Mouse (Mus musculus): ENCODE data around the gene Gm1123. TPM values are rescaled to one million over a fixed set of nuclear protein-coding genes. Genes with fewer than 3 reads are reported as not detected.

Gene Gm1123
- total RNA-seq, 2 experiments from 2014 or later, result not detected

DNA sequence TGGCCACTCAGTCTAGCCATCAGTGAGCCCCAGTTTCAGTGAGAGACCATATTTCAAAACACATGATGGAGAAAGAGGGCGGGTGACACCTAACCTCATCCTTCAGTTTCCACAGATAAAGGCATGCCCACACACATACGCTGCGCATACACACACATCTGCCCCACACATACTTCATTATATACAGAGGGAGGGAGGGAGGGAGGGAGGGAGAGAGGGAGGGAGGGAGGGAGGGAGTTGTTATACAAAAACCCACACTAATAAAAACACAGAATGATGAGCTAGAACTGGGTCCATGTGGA, 25.7 kb downstream of the Gm1123 start:
- no peak for DNase-seq
- intact Hi-C loops (cut with DNase I), result no loop called here

DNA sequence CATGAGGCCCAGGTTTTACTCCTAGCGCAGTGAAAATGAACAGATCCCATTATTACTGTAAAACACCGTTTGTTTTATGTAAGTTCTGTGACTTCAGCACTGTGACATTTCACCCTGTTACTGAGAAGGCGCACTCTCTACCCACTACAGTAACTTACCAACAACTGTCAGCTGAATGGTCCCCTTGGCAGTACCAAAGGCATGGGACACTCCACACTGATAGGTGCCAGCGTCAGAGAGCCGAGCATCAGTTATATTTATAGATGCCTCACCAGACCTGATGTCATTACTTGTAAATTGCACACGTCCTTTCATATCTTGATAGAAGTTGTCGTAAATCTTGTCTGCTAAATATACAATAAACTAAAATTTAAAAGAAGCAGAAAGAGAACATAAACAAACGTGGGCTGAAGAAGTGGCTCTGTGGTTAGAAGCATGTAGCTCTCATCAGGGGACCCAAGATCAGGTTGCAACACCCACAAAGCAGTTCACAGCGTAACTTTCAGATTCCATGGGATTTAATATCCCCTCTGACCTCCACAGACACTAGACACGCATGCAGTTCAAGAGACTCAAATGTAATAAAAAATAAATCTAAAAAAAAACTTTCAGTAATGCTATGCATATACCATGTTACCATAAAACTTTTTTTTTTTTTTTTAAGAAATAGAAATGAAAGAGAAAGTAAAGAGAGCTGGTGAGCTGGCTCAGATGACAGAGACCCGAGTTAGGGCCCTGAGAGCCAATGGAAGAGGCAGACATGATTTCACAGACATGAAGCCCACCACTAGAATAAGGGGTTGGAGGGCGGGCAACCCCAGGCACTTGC, 26.2 kb downstream of the Gm1123 start:
- intact Hi-C loops (cut with DNase I), result no loop called here
- DNase-seq, result no peak

DNA sequence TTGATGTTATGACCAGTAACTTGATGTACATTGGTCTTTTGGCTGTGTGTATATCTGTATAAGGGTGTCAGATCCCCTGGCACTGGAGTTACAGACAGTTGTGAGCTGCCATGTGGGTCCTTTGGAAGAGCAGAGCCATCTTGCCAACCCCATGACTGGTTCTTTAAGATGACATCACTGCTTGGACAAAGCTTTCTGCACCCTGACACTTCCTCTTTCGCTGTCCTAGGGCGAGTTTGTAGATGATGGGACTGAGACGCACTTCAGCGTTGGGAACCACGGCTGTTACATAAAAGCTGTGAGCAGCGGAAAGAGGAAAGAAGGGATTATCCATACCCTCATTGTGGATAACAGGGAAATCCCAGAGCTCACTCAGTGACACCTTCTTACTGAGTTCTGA, 34.2 kb downstream of the Gm1123 start:
- intact Hi-C loops (cut with DNase I), result no loop called here

DNA sequence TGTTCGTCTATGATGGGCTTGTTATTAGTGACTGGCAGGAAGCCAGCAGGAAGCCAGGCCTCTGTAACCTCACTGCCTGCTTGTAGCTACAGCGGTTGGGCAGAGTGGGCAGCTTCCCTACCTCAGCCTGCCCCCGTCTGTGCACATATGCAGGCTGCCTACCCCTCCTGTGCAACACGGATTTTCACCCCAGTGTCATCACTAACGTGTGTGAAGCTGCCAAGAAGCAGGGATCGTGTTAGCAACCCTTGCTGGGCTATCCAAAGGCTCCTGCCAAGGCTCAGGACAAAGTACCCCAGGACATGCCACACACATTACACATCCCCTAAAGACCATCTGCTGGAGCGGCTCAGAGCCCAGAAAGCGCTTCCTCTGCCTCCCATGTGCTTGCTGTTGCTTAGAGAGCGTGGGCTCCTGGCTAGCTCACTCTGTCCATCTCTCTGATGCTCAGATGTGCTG, 35.6 kb downstream of the Gm1123 start:
- intact Hi-C loops (cut with DNase I), result no loop called here
- DNase-seq, result no peak

More for the DNA sequence above, 34.2 kb downstream of the Gm1123 start:
- DNase-seq, result no peak

DNA sequence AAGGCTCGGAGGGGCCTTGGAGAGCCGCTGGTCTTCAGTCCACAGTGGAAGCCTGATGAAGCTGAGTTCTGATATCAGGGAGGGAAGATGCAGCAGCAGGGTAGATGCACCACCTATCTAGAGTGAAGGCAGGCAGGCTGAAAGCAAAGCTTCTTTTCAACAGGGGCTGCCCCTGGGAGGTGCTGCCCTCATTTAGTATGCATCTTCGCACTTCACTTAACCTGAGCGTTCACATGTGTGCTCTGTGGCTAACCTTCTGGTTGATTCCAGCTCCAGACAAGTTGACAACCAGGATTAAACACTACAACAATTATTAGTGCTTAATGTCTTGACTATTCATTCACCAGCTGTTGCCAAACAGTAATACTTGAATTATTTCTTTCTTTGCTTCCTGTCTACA, 41.4 kb downstream of the Gm1123 start:
- no peak for DNase-seq
- intact Hi-C loops (cut with DNase I), result no loop called here

DNA sequence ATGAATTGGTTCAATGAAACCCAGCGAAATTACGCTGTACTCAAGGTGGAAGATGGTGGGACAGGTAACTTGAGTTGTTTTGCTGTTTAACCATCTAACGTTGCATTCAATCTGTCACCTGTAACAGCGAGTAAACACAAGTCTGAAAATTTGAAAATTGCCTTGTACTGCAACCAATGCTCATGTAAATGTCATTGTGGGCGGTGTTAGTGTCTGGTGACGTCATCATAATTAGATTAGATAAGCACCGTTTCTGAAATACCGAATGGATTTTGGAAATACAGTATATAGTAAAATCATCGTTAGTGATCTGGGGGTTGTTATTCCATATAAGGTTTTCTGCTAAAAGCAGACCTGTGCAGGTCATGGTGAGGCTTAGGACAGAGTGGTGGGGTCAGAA, 48.4 kb downstream of the Gm1123 start:
- no peak for DNase-seq
- intact Hi-C loops (cut with DNase I), result loop anchor here (5.0 to 10.0 kb wide), 2 partner anchors 55 to 588 kb away; partner anchors contain the start of gene Dbr1

DNA sequence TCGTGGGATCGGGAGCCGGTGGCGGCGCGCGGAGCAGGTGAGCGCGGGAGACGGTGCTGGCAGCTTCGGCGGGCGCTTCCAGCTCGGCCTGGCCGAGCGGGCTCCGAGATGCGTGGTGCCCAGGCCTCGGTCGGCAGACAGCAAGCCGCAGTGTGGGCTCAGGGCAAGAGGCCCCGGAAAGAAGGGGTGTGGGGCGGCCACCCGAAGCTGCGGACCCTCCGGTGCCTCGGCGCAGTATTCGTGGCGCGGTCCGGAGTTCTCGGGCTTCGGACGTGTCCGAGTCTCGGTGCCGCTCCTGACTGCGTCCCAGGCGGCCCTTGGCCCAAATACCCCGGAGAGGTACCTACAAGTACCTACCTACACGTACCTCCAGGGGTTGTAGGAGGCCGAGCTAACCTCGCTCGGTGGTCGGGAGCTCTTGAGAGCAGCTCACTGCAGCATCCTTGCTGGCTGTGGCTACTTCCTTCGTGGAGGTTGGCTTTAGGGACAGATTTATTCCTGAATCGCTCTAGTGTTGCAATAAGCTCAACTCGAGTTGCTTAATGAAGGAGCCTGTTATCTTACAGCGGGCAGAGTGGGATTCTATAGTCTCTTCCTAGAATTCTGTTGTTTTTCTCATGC, 48.9 kb downstream of the Gm1123 start:
- DNase-seq, result no peak
- intact Hi-C loops (cut with DNase I), result loop anchor here (5.0 to 10.0 kb wide), 2 partner anchors 56 to 588 kb away; partner anchors contain the start of gene Dbr1

DNA sequence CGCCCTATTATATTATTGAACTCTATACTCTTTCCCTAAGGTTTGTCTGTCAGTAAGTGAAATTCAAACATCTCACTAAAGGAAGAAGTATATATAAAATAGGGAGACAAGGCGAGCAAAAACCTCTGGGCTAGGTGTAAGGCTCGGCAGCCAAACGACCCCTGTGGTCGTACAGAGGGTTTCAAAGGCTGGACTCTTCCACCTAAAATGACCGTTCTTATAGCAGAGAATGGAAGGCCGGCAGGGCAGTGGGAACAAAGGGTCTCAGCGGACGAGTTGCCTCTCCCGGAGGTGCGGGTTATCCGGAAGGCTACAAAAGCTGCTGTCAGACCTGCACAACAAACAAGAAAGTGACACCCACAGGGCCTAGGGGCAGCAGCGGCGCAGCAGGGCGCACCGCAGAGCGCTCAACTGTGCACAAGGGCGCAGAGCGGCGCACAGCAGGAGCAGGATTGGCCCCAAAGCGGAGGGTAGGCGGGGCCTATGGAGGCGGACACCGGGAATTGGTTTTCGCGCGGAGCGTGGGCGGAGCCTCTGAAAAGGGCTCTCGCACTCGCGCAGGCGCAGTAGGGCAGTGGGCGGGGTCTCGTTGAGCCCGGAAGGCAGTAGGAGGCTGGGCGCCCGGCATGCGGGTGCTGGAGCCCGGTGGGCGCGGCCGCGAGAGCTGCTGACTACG, 49.6 kb downstream of the Gm1123 start, which contains the start of gene Faim:
Faim (plus strand) TSS at position 574 of the 676 bp plus-strand sequence.
- peak; percentile 100 for DNase-seq
- intact Hi-C loops (cut with DNase I), result loop anchor here (5.0 to 10.0 kb wide), 2 partner anchors 56 to 589 kb away; partner anchors contain the start of gene Dbr1

DNA sequence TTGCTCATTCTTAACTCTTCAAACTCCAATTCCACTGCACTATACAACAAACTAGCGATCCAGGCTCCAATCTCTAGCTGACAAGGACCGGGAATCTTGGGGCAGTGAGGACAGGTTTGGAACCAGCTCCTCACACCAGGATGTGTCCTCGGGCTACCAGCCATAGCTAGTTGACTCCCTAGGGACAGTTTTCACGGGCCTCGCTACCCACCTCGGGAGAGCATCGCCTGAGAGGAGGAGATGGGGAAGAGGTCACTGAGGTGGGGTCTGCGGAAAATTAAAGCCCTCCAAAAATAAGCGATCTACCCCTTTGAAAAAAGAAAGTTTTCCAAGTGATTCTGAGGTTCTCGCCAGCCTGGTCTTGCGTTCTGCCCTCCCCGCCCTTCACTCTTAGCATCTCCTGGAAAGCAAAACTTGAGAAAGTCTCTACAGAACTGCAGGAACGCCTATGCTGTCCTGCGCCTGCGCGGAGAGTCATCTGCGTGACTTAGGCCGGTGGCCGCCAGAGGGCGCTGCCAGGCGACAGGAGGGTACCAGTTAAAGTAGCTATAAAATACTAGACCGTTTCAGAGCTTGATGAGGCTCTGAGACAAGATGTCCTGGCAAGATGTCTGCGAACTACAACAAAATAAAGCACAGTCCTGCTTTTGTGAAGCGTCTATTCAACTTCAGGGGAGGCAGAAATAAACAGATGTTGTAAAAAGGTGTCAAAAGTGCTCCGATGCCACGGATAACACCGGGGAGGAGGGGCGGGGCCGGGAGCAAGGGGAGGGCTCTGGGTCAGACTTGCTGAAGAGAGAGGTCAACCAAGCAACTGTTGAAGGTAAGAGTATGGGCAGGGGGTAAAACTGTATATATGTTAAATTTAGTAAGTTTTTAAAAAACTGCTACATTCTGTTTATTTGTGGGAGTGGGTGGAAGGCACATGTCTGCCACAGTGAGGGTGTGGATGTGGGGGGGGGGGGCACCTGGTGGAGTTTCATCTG, 55.8 kb downstream of the Gm1123 start:
- intact Hi-C loops (cut with DNase I), result loop anchor here (2.0 to 10.0 kb wide), 4 partner anchors 83 to 595 kb away; partner anchors contain the start of genes Cep70 and Dbr1
- DNase-seq, result peak; percentile 91 to 94

DNA sequence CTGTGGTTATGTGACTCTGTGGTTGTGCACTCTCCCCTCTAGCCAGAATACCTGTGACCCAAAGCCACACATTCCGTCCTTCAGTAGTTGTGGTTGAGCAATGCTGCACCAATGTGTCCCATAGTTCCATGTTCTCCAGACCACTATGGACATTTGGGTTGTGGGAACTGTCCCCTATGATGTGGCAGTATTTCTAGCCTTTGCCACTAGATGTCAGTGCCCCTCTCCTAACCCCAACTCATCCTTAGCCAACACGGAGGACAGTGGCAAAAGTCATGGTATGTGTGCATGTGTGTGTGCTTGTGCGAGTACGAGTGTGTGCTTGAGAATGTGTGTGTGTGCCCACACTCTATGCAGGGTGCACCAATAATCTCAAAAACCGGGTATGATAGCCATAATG, 59.0 kb downstream of the Gm1123 start:
- intact Hi-C loops (cut with DNase I), result loop anchor here (5.0 kb wide), 1 partner anchor 401 kb away; no protein-coding TSS in a partner anchor
- DNase-seq, result no peak

DNA sequence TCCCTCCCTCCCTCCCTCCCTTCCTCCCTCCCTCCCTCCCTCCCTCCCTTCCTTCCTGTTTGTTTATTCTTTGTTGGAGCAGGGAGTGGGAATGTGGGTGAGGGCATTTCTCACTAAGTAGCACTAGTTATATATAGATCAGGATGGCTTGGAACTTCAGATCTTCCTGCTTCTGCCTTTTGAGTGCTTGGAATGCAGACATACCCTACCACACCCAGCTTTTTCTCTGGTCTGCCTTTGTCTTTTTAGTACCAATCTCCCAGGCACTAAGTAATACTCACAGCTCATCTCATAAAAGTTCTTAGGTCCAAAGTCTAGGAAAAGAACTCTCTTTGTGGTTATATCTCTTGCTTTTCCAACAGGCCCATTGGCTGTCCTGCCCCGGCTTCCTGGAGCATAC, 59.4 kb downstream of the Gm1123 start:
- intact Hi-C loops (cut with DNase I), result loop anchor here (5.0 kb wide), 1 partner anchor 401 kb away; no protein-coding TSS in a partner anchor
- DNase-seq, result no peak

DNA sequence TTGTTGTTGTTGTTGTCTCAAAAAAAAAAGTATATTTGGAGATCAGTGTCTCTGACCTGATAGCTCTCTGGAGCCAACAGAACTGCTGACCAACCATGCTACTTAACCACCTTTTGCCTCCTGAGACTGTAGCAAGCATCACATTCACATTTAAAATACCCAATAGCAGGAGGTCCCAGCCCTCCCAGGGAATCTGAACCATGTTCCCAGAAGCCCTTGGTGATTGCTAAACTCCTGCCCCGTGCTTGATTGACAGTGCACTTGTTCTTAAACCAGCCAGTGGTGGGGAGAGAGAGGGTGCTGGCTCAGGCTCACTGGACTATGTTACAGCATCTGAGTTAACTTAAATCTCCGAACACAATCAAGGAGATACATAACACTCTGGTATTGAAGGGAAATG, 60.6 kb downstream of the Gm1123 start:
- intact Hi-C loops (cut with DNase I), result loop anchor here (5.0 kb wide), 1 partner anchor 402 kb away; no protein-coding TSS in a partner anchor
- DNase-seq, result no peak

DNA sequence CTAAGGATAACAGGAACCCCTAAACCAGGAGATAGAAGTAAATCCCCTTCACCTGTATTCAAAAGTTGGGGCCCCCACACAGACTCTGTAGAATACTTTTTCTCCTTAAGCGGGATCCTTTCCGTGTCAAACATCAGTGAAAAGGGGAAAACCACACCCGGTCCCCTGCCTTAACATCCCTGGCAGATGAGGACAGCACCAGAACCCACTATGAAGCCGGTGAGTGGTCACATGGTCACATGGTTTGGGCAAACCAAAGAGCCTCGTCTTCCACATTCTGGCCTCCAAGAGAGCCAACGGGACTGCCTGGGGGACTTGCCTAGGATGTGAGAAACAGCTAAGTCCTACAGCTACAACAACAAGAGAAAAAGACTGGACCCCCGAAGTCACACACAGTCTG, 62.0 kb downstream of the Gm1123 start:
- no peak for DNase-seq
- intact Hi-C loops (cut with DNase I), result no loop called here

DNA sequence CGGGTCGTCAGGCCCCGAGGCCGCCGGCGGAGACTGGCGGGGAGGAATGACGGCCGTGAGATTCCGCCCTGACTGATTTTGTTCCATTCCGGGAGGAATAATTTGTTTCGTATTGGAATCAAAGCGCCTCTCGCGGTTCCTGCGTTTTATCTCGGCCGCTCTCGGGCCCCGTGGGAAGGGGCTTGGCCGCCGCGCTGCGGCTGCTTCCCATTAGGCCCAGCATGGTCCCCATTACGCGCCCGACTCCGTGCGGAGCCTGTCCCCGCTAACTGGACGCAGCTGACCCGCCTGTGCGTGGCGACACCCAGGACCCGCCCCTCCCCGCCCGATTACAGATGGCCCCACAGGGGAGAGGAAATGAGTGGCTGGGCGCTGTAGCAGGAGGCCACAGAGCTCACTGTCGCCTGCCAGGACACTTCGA, 62.4 kb downstream of the Gm1123 start:
- intact Hi-C loops (cut with DNase I), result no loop called here
- no peak for DNase-seq

DNA sequence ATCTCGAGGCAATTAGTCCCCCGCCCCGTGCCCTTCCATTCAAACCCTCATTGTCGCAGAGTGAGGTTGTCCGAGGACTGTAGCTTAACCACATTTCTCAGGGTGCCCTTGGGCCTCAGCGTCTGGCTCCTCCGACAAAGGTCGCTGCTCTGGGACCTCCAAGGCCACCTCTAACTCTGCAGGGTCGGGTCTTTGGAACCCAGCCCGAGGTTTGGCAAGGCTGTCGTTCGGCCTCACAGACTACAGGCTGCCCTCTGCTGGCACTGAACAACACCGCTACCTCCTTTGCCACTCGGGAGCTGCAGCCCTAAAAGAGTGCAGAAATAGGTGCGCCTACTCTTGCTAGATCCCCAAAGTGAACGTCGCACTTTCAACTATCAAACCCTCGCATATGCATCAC, 70.4 kb downstream of the Gm1123 start:
- DNase-seq, result peak; percentile 20 to 50
- intact Hi-C loops (cut with DNase I), result no loop called here

DNA sequence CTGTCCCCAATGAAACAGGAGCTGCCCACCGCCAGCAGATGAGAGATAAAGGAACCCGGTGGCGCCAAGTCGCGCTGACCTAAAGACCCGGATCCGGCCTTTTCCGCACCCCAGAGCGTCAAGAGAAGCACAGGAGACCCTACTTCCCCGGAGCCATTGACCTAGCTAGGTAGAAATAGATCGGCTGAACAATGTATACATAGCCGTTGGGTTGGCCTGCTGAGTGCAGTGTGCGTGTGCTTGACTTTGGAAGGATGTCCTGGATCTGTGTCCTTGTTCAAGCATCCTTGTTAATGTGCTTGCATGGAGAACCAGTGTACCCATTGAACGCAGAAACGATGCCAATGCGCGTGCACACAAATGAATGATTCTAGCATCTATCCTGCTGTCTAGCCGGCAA, 71.9 kb downstream of the Gm1123 start:
- no peak for DNase-seq
- intact Hi-C loops (cut with DNase I), result loop anchor here (5.0 kb wide), 2 partner anchors 316 to 351 kb away; no protein-coding TSS in a partner anchor

DNA sequence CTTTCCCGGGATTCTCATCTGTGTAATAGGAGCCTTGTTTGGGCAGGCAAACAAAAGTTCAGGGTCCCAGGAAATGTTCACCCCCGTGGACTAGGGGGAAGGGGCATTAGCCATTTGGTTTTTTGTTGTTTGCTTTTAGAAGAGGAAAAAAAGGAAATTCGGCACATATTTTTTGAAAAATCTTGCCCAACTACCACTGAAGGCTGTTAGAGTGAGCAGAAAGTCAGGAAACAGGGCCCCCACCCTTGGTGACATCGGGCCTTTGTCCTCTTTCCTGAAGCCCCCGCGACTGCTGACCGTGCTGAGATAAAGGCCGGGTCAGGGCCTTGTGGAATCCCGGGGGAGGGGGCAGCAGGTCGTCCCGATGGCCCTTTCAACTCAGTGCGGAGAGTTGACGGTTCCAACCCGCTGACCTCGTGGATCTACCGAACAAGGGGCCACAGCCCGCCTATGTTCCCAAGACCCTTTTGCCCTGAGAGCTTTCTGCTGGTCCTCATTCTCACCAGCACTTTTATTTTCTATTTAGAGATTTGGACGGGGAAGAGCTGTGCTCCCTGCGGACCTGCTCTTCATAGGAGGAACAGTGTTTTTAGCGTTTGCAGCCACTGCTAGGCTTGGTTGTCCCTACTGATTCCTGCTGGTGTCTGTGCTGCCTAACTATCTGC, 72.9 kb downstream of the Gm1123 start:
- no peak for DNase-seq
- intact Hi-C loops (cut with DNase I), result loop anchor here (5.0 kb wide), 2 partner anchors 315 to 350 kb away; no protein-coding TSS in a partner anchor

DNA sequence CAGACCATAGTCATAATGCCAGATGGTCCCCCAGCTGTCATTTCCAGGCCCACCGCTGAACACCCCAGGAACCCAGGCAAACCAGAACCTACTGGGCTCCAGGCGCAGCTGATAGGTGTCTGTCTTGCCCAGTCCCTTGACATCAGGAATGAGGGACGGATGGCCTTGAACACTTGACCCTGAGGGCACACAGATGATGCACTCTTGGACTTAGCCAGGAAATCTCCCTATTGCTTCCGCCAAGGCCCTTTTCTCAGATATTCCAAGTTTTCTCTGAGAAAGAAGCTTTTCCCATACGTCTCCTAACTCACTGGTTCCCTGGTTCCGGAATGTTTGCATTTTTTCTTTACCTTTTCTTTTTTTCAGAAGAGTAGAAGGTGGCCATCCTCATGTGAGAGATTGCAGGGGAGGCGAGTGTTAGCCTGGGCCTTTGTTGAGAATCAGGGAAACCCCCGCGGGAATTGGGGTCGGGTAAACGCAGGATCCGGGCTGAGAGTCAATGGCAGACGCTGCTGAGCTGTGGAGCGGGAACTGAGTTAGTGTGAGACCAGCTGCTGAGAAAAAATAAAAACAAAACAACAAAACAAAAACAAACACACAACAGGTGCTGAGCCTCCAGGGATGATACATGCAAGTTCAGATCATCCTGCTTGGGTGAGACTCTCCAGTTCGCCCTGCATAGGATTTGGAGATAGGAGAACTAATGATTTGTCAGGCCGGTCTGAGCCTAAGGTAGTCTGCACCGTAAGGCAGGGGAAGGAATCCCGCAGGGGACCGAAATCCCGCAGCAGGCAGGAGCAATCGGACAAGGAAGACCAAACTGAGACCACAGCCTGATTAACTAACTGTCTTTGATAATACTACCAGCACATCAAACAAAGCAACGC, 73.7 kb downstream of the Gm1123 start:
- intact Hi-C loops (cut with DNase I), result loop anchor here (5.0 kb wide), 2 partner anchors 315 to 350 kb away; no protein-coding TSS in a partner anchor

More for the DNA sequence above, 73.7 kb downstream of the Gm1123 start:
- no peak for DNase-seq

Measured in heart, postnatal 14 days (tissue).